Mouse (Mus musculus) heart, postnatal 0 days (tissue): ENCODE measurements around the gene AC109138.7. TPM values are rescaled to one million over a fixed set of nuclear protein-coding genes. Genes with fewer than 3 reads are reported as not detected.

Source experiments
- ATAC-seq: fragments of 200-750 bp; cut with Nextera tagmentation; 2 replicates; pipeline ENCODE4 v1.8.0; 2017; ENCODE audit warnings: low read depth, moderate number of reproducible peaks, moderate library complexity; ENCODE audit not compliant: insufficient read depth
- DNase-seq: peaks from one replicate; pipeline ENCODE4 v3.0.0-alpha.2; 2016; ENCODE audit warnings: low spot score
- H3K27ac ChIP-seq: fragments of 300-500 bp; sonication (generic); 2 replicates; pipeline ENCODE4 v1.5.1; 2014; ENCODE audit warnings: low read depth, mild to moderate bottlenecking
- H3K27me3 ChIP-seq: fragments of 300-500 bp; sonication (generic); 2 replicates; pipeline ENCODE4 v1.6.1; 2014; ENCODE audit warnings: low read length, mixed read lengths; ENCODE audit not compliant: control insufficient read depth, insufficient read depth
- H3K36me3 ChIP-seq: fragments of 300-500 bp; sonication (generic); replicated peaks from 2 replicates; pipeline ENCODE4 v1.6.1; 2014; ENCODE audit warnings: low read length, mixed read lengths; ENCODE audit not compliant: control insufficient read depth, insufficient read depth
- H3K4me1 ChIP-seq: fragments of 300-500 bp; sonication (generic); 2 replicates; pipeline ENCODE4 v1.6.1; 2014; ENCODE audit warnings: antibody characterized with exemption; ENCODE audit not compliant: control insufficient read depth, insufficient read depth
- H3K4me2 ChIP-seq: fragments of 300-500 bp; sonication (generic); 2 replicates; pipeline ENCODE4 v1.6.1; 2014; ENCODE audit warnings: low read depth, mild to moderate bottlenecking, low read length, moderate library complexity
- H3K4me3 ChIP-seq: fragments of 300-500 bp; sonication (generic); 2 replicates; pipeline ENCODE4 v1.5.1; 2014; ENCODE audit warnings: low read depth, low read length
- H3K9ac ChIP-seq: fragments of 300-500 bp; sonication (generic); replicated peaks from 2 replicates; pipeline ENCODE4 v1.6.1; 2014; ENCODE audit warnings: low read depth, low read length, mixed read lengths
- H3K9me3 ChIP-seq: fragments of 300-500 bp; sonication (generic); replicated peaks from 2 replicates; pipeline ENCODE4 v1.6.1; 2016; ENCODE audit warnings: low read length; ENCODE audit not compliant: control insufficient read depth
- CTCF ChIP-seq: IDR thresholded peaks from 2 replicates; pipeline ENCODE4 v1.5.1; 2016; ENCODE audit warnings: antibody characterized with exemption, control low read depth, low read depth
- EP300 ChIP-seq: IDR thresholded peaks from 2 replicates; pipeline ENCODE4 v1.6.1; 2016; ENCODE audit warnings: antibody characterized with exemption, low read depth
- WGBS: fragments of 180-500 bp; shearing (Covaris S2); extraction: QIAGEN DNeasy Blood & Tissue Kit; methylation state at CpG from one replicate; pipeline ENCODE4 v1.1.7; 2014; 5-methylcytosine and 5-hydroxymethylcytosine counted together
- polyA plus RNA-seq: library from polyadenylated mRNA; unstranded; fragments of >200 nt; fragmentation: Nextera tagmentation; extraction: Ambion mirVana; gene quantifications from 2 replicates; pipeline ENCODE4 v1.2.1, GENCODE M21; 2015
- total RNA-seq: library from RNA; depleted of rRNA; stranded (reverse); fragments of >200 nt; gene quantifications from 2 replicates; pipeline ENCODE4 v1.2.3, GENCODE M21; 2014; ENCODE audit warnings: low replicate concordance

Gene AC109138.7
- total and polyA plus RNA-seq, 2 experiments from 2014 or later: not detected

GRCm38 (mm10) chr19:4208563-4208962, 5.6 kb upstream of the AC109138.7 start:
- no peak overlapping the region for H3K4me2 ChIP-seq
- no peak for DNase-seq
- ATAC-seq: no peak

GRCm38 (mm10) chr19:4211891-4212588, 2.1 kb upstream of the AC109138.7 start:
- Histone ChIP-seq H3K27me3 (peaks cover 41% of the 10 kb centered on the region), H3K36me3 (no peaks in the 10 kb centered on the region), H3K27ac (no peak overlapping the region), H3K4me3 (no peak overlapping the region), H3K9ac (no peak overlapping the region), H3K4me1 (peaks cover 16% of the 10 kb centered on the region), H3K4me2 (no peak overlapping the region), H3K9me3 (no peaks in the 10 kb centered on the region)
- 56% methylated on average over 4 of the region's 4 CpGs for WGBS
- DNase-seq (no peak), ATAC-seq (no peak)
- TF ChIP-seq CTCF: no peak
- TF ChIP-seq EP300: no peak

More at GRCm38 (mm10) chr19:4208563-4208962, 5.6 kb upstream of the AC109138.7 start:
- no peak overlapping the region for H3K27ac ChIP-seq
- TF ChIP-seq CTCF (no peak), EP300 (no peak)
- peaks cover 19% of the 10 kb centered on the region for H3K27me3 ChIP-seq
- no peaks in the 10 kb centered on the region for H3K9me3 ChIP-seq
- no peak overlapping the region for H3K4me3 ChIP-seq
- WGBS: 89% methylated on average over 5 of the region's 5 CpGs
- peaks cover 3% of the 10 kb centered on the region; the same call in 1 of the 2 replicates for H3K4me1 ChIP-seq
- no peaks in the 10 kb centered on the region for H3K36me3 ChIP-seq
- H3K9ac ChIP-seq: no peak overlapping the region

- Histone ChIP-seq H3K4me2 (peak overlapping the region; percentile 87), H3K4me3 (peak overlapping the region; percentile 61), H3K9me3 (no peaks in the 10 kb centered on the region), H3K4me1 (peaks cover 16% of the 10 kb centered on the region), H3K36me3 (no peaks in the 10 kb centered on the region), H3K27me3 (peaks cover 42% of the 10 kb centered on the region), H3K27ac (no peak overlapping the region; the same call in 1 of the 2 replicates), H3K9ac (no peak overlapping the region)
- ATAC-seq: no peak
- 15% methylated on average over 9 of the region's 9 CpGs for WGBS
- TF ChIP-seq CTCF: no peak
- TF ChIP-seq EP300: no peak
- DNase-seq: no peak
Measured at GRCm38 (mm10) chr19:4213524-4213974, 608 bp upstream of the AC109138.7 start.

- TF ChIP-seq EP300: no peak
- no peak for TF ChIP-seq CTCF
- ATAC-seq (peak; percentile 30; the same call in 1 of the 2 replicates), DNase-seq (no peak)
- no peaks in the 10 kb centered on the region for H3K9me3 ChIP-seq
- under 1% methylated on average over 46 of the region's 81 CpGs for WGBS
- peak overlapping the region; percentile 87 for H3K4me2 ChIP-seq
- H3K27me3 ChIP-seq: peaks cover 42% of the 10 kb centered on the region
- peaks cover 16% of the 10 kb centered on the region for H3K4me1 ChIP-seq
- H3K36me3 ChIP-seq: no peaks in the 10 kb centered on the region
- H3K27ac ChIP-seq: peak overlapping the region; percentile 59
- H3K9ac ChIP-seq: peak overlapping the region; percentile 61
- peak overlapping the region; percentile 61 for H3K4me3 ChIP-seq
Measured at GRCm38 (mm10) chr19:4214771-4215450, 754 bp downstream of the AC109138.7 start.

DNA sequence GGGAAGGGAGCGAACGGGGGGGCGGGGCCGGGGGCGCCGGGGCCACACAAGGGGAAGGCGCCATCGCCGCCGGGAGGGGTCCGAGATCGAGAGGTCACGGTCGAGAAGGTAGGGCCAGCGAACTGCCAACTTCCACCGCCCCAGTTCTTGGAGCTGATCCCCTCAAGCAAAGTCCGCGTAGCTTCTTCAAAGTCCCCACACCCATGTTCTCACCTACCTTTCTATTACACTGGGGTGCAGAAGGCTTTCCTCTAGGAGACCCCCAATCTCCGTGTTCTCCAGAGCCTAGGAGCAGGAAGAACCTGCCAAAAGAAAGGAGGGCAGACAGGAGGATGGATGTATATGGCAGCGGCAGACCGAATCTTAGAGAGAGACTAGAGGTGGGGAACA, 1.3 kb downstream of the AC109138.7 start:
- Histone ChIP-seq H3K4me1 (peaks cover 21% of the 10 kb centered on the region), H3K4me3 (peak overlapping the region; percentile 61), H3K4me2 (peak overlapping the region; percentile 87), H3K9ac (peak overlapping the region; percentile 61), H3K27me3 (peaks cover 42% of the 10 kb centered on the region), H3K36me3 (no peaks in the 10 kb centered on the region), H3K9me3 (no peaks in the 10 kb centered on the region), H3K27ac (no peak overlapping the region)
- DNase-seq: no peak
- TF ChIP-seq CTCF: no peak
- TF ChIP-seq EP300: no peak
- no peak for ATAC-seq
- 4% methylated on average over 11 of the region's 21 CpGs for WGBS
